Mouse (Mus musculus) R1 (cell line): ENCODE measurements at regions not wholly inside any gene's neighbourhood (a gene's known extent, or its start where the extent isn't known, plus 50 kb on each side); places are given as distances from the start of the nearest gene placed in this dataset.
"Not testable (repeated sequence)": the region's sequence is repeated elsewhere in the genome, so short reads cannot be mapped to it uniquely, and the experiment has no call there.

Source experiments
- DNase-seq: peaks from one replicate; pipeline ENCODE4 v3.0.0-alpha.2; 2018; ENCODE audit warnings: low read depth, low spot score

- no peak for DNase-seq
These were observed 1302.6 kb upstream of the Sel1l start for GRCm38 (mm10) chr12:93151530-93151929.

- DNase-seq = no peak
These were observed 1293.3 kb upstream of the Sel1l start for GRCm38 (mm10) chr12:93142265-93142664.

DNA sequence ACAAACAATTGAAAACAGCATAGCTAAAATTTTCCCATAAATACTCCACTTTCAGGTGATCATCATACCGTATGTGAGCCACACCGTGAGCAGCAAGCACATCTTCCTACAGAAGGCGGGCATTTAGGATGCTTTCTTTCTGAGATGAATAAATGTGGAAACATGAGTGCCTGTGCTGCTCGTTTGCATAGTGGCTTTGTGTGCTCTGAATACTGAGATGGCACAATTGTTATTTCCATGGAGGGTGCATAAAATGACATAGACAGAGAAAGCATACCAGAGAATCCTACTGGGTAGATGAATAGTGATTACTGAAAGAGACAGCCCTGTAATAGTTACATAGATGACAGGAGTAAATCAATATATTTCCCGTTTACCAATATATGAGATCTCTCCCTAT, 1287.4 kb upstream of the Sel1l start:
- DNase-seq = no peak

- no peak for DNase-seq
These were observed 1273.3 kb upstream of the Sel1l start for GRCm38 (mm10) chr12:93122216-93122615.

DNA sequence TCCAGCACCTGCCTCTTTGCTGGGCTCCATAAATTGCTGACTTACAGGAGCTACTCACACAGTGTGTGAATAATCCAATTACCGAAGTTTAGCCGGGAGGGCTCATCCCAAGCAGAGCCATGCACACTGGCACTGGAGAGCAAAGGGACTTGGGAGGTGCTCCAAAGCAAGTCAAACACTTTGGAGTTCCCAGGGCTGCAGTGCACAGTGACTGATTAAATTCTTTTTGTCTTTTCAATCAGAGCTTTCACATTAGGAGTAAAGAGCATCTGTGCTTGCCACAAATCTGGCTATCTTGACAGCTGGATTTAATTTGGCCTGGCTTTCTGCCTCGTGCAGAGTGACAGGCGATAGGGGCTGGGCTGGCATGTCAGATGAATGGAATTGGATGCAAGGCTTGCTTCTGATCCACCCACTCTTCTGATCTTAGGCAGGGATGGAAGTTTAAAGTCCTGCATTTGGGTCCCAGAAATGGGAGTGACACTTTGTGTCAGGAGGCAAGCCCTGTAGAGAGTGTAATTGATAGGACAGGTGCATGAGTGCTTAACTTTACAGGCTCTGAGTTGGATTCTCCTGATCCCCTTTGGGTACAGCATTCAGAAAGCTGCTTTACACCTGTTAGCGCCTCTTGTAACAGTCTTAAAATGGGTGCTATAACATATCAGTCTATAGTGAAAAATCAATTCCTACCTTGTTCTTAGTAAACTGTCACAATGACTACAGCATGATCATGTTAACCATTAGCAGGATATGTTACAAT, 1239.3 kb upstream of the Sel1l start:
- DNase-seq = no peak

DNA sequence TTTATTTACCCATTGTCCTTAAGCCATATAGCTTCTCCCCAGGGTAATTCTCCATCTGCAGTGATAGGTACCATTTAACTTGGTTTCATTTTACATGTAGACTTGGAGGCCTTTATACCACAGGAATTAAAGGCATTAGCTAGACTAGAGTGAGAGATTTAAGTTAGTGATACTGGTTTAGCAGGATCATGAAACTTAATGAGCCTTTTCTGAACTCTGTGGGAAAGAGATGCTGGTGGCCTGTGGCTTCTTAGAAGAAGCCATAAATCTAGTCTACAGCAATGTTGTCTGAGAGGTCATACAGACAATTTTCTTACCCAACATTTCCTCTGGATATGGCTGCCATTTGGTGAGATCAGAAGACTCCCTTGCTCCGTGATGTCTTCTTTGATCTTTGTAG, 1214.9 kb upstream of the Sel1l start:
- DNase-seq = no peak

GRCm38 (mm10) chr12:93019633-93020032, 1170.7 kb upstream of the Sel1l start:
- DNase-seq = no peak

DNA sequence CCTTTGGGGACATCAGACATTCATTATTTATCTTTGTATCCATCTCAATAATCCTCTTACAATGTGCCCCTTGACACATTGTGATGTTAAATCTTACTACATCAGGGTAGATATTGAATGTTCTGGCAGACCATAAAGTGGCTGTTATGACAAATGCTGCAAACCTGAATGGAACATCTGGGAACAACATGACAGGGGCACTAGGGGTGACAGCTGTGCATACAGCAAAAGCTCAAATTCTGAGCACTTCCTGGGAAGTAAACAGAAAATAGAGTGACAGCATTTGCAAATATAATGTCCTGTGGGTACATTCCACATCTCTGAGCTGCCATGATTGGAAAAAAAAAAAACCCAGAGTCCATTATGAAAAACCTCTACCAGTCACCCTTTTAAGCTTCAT, 1162.6 kb upstream of the Sel1l start:
- no peak for DNase-seq

- DNase-seq = no peak
These were observed 1157.9 kb upstream of the Sel1l start for GRCm38 (mm10) chr12:93006844-93007365.

- no peak for DNase-seq
These were observed 1154.2 kb upstream of the Sel1l start for GRCm38 (mm10) chr12:93003125-93003524.

DNA sequence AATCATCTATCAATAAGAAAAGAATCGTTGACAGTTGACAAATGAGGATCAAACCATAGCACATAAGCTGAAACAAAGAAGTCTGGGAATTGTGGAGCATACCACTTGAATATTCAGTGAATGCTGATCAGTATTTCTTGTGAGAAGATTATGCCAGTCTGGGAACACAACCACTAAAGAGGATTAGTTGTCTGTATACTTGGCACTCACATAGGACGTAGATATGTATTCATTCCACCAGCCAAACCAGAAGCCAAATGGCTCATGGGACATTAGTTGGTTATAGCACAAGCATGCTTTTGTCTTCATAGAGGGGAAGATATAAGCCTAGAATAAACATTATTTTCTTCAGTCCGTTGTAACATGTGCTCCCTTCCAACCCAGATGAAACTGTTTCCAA, 1126.7 kb upstream of the Sel1l start:
- no peak for DNase-seq

DNA sequence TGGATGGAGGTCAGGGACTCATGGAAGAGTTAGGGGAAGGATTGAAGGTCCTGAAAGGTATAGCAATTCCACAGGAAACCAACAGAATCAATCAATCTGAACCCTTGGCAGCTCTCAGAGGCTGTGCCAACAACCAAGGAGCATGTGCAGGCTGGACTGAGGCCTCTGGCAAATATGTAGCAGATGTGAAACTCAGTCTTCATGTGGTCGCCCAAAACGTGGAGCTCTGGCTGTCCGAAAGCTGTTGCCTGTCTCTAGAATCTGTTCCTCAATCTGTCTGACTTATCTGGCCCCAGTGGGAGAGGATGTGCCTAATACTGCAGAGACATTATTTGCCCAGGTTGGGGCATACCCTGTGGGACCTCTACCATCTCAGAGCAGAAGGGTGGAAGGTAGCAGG, 1095.4 kb upstream of the Sel1l start:
- DNase-seq = no peak

DNA sequence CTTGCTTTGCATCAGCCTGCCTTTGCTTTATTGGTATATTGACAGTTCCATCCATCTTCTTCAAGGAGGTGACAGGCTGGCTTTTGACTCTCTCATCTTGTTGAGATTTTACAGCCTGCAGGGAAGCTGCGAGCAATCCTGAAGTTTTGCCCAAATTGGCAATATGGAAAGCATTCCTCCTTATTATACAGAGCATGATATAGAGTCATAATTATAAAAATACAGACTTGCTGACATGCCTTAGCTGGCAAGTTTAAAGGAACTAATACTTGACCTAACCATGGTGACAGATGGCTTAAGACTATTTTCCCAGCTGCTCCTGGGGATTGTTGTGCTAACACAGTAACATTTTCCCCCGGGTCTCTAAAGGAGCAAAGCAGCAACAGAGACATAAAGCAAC, 1078.6 kb upstream of the Sel1l start:
- no peak for DNase-seq

- DNase-seq = no peak
These were observed 1078.0 kb upstream of the Sel1l start for GRCm38 (mm10) chr12:92926942-92927341.

DNA sequence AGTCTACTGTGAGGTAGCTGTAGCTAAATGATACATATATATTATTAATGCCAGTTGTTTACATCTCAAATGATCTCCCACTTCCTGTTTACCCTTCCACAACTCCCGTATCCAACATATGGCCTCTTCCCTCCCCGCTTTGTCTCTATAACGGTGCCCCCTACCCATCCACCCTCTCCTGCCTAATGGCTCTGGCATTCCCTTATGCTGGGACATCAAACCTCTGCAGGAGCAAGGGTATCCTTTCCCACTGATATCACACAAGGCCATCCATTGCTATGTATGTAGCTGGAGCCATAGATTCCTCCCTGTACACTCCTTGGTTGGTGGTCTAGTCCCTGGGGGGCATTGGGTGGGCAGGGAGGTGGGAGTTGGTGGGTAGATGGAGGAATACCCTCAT, 1071.0 kb upstream of the Sel1l start:
- DNase-seq = no peak

- DNase-seq = no peak
These were observed 1067.3 kb upstream of the Sel1l start for GRCm38 (mm10) chr12:92916267-92916666.

DNA sequence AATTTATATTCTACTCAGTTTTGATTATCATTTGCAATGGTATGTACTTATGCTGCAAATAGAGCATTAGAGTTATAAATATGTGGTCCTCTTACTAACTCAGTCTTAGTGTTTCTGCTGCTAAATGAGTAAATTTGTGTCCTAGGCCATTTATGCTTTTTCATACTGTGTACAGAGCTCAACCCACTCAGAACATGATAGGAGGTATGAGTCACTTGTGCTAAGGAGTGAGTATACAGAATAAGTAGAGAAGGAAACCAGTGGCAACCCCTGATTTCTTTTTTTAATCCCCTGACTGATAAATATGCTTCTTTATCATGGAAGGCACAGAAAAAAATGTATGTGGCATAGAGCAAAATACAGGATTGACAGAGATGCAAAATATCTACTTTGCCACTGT, 1066.8 kb upstream of the Sel1l start:
- no peak for DNase-seq

DNA sequence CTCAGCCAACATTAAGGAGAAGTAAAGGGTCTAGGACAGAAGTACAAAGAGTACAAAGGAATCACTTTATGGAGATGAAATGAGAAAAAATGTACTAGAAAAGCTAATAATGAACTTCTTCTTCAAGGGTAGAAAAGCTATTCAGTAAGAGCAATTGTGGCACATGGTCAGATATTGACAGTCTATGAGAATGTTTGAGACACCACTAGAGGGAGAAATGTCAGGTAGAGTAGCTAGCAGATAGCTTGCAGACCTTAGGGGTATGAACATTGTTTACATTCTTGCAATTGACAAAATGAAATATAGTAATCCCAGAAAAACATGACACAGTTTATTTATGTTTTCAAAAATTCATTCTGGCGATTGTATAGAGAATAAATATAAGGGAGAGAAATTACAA, 1066.2 kb upstream of the Sel1l start:
- DNase-seq = no peak

DNA sequence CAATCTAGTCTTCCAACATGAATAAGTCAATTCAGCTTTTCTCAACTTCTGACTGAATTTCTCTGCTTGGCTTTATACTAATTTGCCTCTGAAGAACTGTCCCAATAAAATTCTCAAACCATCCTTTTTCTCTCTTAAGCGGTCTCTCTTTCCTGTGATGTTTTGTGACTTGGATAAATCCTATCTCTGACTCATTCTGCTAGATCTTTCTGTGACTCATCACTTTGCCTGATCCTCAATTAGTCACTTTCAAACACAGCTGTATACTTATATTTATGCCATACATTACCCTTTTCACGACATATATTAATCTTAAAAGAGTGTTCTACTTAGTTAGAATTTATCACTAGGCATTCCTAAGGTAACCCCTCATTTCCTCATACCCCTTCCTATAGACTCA, 1055.4 kb upstream of the Sel1l start:
- DNase-seq = no peak

DNA sequence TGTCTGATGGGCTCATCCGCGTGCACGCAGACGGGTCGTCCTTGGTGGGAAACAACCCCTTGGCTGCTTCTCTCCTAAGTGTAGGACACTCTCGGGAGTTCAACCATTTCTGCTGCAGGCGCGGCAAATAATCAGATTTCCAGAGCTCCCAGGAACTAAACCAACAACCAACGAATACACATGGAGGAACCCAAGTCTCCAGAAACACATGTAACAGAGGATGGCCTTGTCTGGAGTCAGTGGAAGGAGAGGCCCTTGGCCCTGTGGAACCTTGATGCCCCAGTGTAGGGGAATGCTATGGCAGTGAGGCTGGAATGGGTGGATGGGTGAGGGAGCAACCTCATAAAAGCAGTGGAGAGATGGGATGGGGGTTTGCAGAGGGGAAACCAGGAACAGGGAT, 1043.4 kb upstream of the Sel1l start:
- no peak for DNase-seq

- not testable (repeated sequence) for DNase-seq
These were observed 1042.7 kb upstream of the Sel1l start for GRCm38 (mm10) chr12:92891663-92892062.

DNA sequence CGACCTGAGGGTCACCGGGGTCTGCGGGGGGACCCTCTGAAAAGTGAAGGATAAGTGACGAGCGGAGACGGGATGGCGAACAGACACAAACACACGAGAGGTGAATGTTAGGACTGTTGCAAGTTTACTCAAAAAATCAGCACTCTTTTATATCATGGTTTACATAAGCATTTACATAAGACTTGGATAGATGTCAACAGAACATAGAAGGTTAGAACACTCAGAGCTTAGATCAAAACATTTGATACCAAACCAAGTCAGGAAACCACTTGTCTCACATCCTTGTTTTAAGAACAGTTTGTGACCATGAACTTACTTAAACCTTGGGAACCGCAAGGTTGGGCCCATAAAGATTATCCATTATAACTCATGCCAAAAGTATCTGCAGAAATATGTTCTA, 1042.2 kb upstream of the Sel1l start:
- DNase-seq = not testable (repeated sequence)

- no peak for DNase-seq
These were observed 1038.8 kb upstream of the Sel1l start for GRCm38 (mm10) chr12:92887747-92888146.
